Mouse (Mus musculus) gastrocnemius, postnatal 36 days (tissue): ENCODE measurements at regions not wholly inside any gene's neighbourhood (a gene's known extent, or its start where the extent isn't known, plus 50 kb on each side); places are given as distances from the start of the nearest gene placed in this dataset.
A peak's percentile ranks its signal among the peaks of the same experiment; 100 is the strongest.

ENCODE experiments used
- DNase-seq, 2 experiments: peaks; one replicate each; pipeline ENCODE4 v3.0.0; 2022
- intact Hi-C: fragments of 180-260 bp; cut with DNase I; formaldehyde crosslinking; loops from one replicate; pipeline ENCODE4 v1.15.1; 2025

GRCm38 (mm10) chr3:38055627-38056026, 331.3 kb upstream of the Gm5148 start:
- no peak for DNase-seq
- intact Hi-C loops = no loop called here

GRCm38 (mm10) chr3:38052941-38053340, 328.7 kb upstream of the Gm5148 start:
- intact Hi-C loops = no loop called here
- peak in 1 of 2 experiments; percentile 12 for DNase-seq

- intact Hi-C loops = no loop called here
Observed at GRCm38 (mm10) chr3:38051748-38052147, 327.5 kb upstream of the Gm5148 start.

GRCm38 (mm10) chr3:38050856-38051255, 326.6 kb upstream of the Gm5148 start:
- intact Hi-C loops = no loop called here
- no peak for DNase-seq

More at GRCm38 (mm10) chr3:38051748-38052147, 327.5 kb upstream of the Gm5148 start:
- DNase-seq = no peak

GRCm38 (mm10) chr3:38050366-38050765, 326.1 kb upstream of the Gm5148 start:
- DNase-seq = no peak
- intact Hi-C loops = no loop called here

GRCm38 (mm10) chr3:38049290-38049689, 325.0 kb upstream of the Gm5148 start:
- DNase-seq = no peak
- intact Hi-C loops = no loop called here

GRCm38 (mm10) chr3:38047445-38047844, 323.2 kb upstream of the Gm5148 start:
- intact Hi-C loops = no loop called here
- no peak for DNase-seq

GRCm38 (mm10) chr3:38046611-38047010, 322.3 kb upstream of the Gm5148 start:
- DNase-seq = no peak
- intact Hi-C loops = no loop called here

- intact Hi-C loops = no loop called here
- DNase-seq = no peak
Observed at GRCm38 (mm10) chr3:38045989-38046388, 321.7 kb upstream of the Gm5148 start.

- intact Hi-C loops = no loop called here
- no peak for DNase-seq
Observed at GRCm38 (mm10) chr3:38045523-38045922, 321.2 kb upstream of the Gm5148 start.

- DNase-seq = no peak
- intact Hi-C loops = no loop called here
Observed at GRCm38 (mm10) chr3:38044338-38044737, 320.0 kb upstream of the Gm5148 start.

- DNase-seq = no peak
- intact Hi-C loops = no loop called here
Observed at GRCm38 (mm10) chr3:38042614-38043013, 318.3 kb upstream of the Gm5148 start.

GRCm38 (mm10) chr3:38036131-38036530, 311.8 kb upstream of the Gm5148 start:
- no peak for DNase-seq
- intact Hi-C loops = no loop called here

GRCm38 (mm10) chr3:38034138-38034537, 309.8 kb upstream of the Gm5148 start:
- no peak for DNase-seq
- intact Hi-C loops = no loop called here

- intact Hi-C loops = no loop called here
- no peak for DNase-seq
Observed at GRCm38 (mm10) chr3:38014768-38015167, 290.5 kb upstream of the Gm5148 start.

GRCm38 (mm10) chr3:38009168-38009567, 284.9 kb upstream of the Gm5148 start:
- DNase-seq = no peak
- intact Hi-C loops = no loop called here

GRCm38 (mm10) chr3:38008321-38008720, 284.0 kb upstream of the Gm5148 start:
- intact Hi-C loops = no loop called here

GRCm38 (mm10) chr3:38007626-38008025, 283.3 kb upstream of the Gm5148 start:
- DNase-seq = no peak
- intact Hi-C loops = no loop called here

More at GRCm38 (mm10) chr3:38008321-38008720, 284.0 kb upstream of the Gm5148 start:
- no peak for DNase-seq

GRCm38 (mm10) chr3:38002275-38002674, 278.0 kb upstream of the Gm5148 start:
- intact Hi-C loops = no loop called here
- DNase-seq = no peak

GRCm38 (mm10) chr3:37999779-38000178, 275.5 kb upstream of the Gm5148 start:
- intact Hi-C loops = no loop called here

GRCm38 (mm10) chr3:37997998-37998397, 273.7 kb upstream of the Gm5148 start:
- intact Hi-C loops = no loop called here
- no peak for DNase-seq

More at GRCm38 (mm10) chr3:37999779-38000178, 275.5 kb upstream of the Gm5148 start:
- no peak for DNase-seq

- DNase-seq = no peak
- intact Hi-C loops = no loop called here
Observed at GRCm38 (mm10) chr3:37989992-37990391, 265.7 kb upstream of the Gm5148 start.

GRCm38 (mm10) chr3:37987775-37988505, 263.6 kb upstream of the Gm5148 start:
- no peak for DNase-seq
- intact Hi-C loops = no loop called here
